Mouse (Mus musculus) ES-Bruce4 (cell line): ENCODE results near the gene Fbxo42.

ENCODE experiments used
- EP300 ChIP-seq: IDR thresholded peaks from 2 replicates; pipeline ENCODE4 v1.6.1; 2011; ENCODE audit warnings: low read depth, low read length; ENCODE audit not compliant: insufficient read depth
- POLR2A ChIP-seq: IDR thresholded peaks from one replicate; pipeline ENCODE4 v1.8.1; 2011; ENCODE audit warnings: low read length; ENCODE audit not compliant: insufficient read depth

DNA sequence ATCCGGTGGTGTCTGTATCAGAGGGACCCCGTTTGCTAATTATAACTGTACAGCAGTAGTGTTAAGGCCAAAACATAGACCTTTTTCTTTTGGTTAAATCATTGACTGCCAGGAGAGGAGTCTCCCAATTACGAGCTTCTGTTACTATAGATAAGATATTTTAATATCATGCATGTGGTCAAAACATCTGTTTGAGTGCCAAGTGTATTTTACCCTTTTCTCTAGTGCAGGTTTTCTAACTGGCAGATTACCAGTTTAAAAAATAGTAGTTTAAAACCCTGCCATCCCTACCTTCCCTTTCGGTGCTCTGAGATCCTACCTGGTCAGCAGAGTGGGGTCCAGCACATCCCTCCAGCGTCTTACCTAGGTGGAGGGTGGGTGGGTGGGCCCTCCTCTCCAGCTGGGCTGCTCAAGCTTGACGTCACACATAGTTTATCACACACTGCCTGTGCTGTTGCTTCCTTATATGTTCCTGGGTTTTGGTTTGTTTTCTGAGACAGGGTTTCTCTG, 14.0 kb downstream of the Fbxo42 start:
- TF ChIP-seq EP300 (no peak), POLR2A (no peak)
